Comparison of ENCODE assay signal across 21 mouse cellular contexts in genomic region chr5:34593202-34593727, GRCm38 (mm10). TPM values are rescaled to one million over a fixed set of nuclear protein-coding genes. Genes with fewer than 3 reads are reported as not detected.
DNase-seq lines count a peak whose midpoint lies in the region; ATAC-seq lines count a peak whose summit lies in the region.
"Had no signal": no experiment of that assay in that cellular context is flagged by ENCODE, and none has a peak within 500 bp of the region (broad histone marks: within the 10 kb centered on the region; RNA-seq: fewer than 3 reads in every experiment).

No protein-coding gene starts in this region.

- no peak for ATAC-seq in forebrain, embryonic 14.5 days
- ATAC-seq: forebrain, postnatal 0 days; intestine, postnatal 0 days had no signal

- no peak overlapping the region for H3K4me3 ChIP-seq in forebrain, embryonic 10.5 days
- H3K4me3 ChIP-seq in forebrain, embryonic 14.5 days (ENCODE audit: low read depth, low read length), result no peak overlapping the region
- no peak overlapping the region for H3K4me3 ChIP-seq in heart, embryonic 10.5 days
- H3K4me3 ChIP-seq: forebrain, embryonic 12.5 days; heart, embryonic 13.5 days; hindbrain, embryonic 12.5 days; hindbrain, embryonic 15.5 days had no signal

- H3K4me1 ChIP-seq in forebrain, embryonic 10.5 days, result peaks cover 51% of the 10 kb centered on the region
- peaks cover 8% of the 10 kb centered on the region for H3K4me1 ChIP-seq in forebrain, embryonic 14.5 days (ENCODE audit: control insufficient read depth, insufficient read depth, low read length)
- H3K4me1 ChIP-seq in heart, embryonic 10.5 days, result peaks cover 14% of the 10 kb centered on the region

- 95% methylated on average over 9 of the region's 9 CpGs for WGBS in forebrain, embryonic 10.5 days
- 97% methylated on average over 9 of the region's 9 CpGs for WGBS in forebrain, embryonic 14.5 days
- 92% methylated on average over 9 of the region's 9 CpGs for WGBS in heart, embryonic 10.5 days

- H3K27ac ChIP-seq in forebrain, embryonic 10.5 days, result peak overlapping the region; percentile 79; the same call in 1 of the 2 replicates
- no peak overlapping the region for H3K27ac ChIP-seq in forebrain, embryonic 14.5 days (ENCODE audit: low read depth, low read length)
- no peak overlapping the region for H3K27ac ChIP-seq in heart, embryonic 10.5 days
- H3K27ac ChIP-seq: heart, embryonic 13.5 days; hindbrain, embryonic 12.5 days; hindbrain, embryonic 15.5 days had no signal

- H3K27me3 ChIP-seq in forebrain, embryonic 10.5 days (ENCODE audit: poor library complexity, severe bottlenecking), result no peaks in the 10 kb centered on the region
- H3K27me3 ChIP-seq in forebrain, embryonic 14.5 days (replicated peaks; ENCODE audit: control insufficient read depth, insufficient read depth, low read length), result no peaks in the 10 kb centered on the region
- H3K27me3 ChIP-seq in heart, embryonic 10.5 days (ENCODE audit: insufficient read depth, poor library complexity, severe bottlenecking), result no peaks in the 10 kb centered on the region
- H3K27me3 ChIP-seq: forebrain, embryonic 12.5 days; heart, embryonic 13.5 days; hindbrain, embryonic 12.5 days; hindbrain, embryonic 15.5 days had no signal

- no peak overlapping the region for H3K9ac ChIP-seq in forebrain, embryonic 14.5 days (ENCODE audit: low read length)
- H3K9ac ChIP-seq: forebrain, embryonic 12.5 days; forebrain, postnatal 0 days; heart, embryonic 13.5 days; hindbrain, embryonic 12.5 days; hindbrain, embryonic 15.5 days had no signal

- peaks cover 30% of the 10 kb centered on the region for H3K36me3 ChIP-seq in forebrain, embryonic 10.5 days (replicated peaks)
- peaks cover 6% of the 10 kb centered on the region; the same call in 1 of the 2 replicates for H3K36me3 ChIP-seq in forebrain, embryonic 14.5 days (ENCODE audit: control insufficient read depth, insufficient read depth, low read length)
- H3K36me3 ChIP-seq in heart, embryonic 10.5 days, result peaks cover 21% of the 10 kb centered on the region
- H3K36me3 ChIP-seq: hindbrain, embryonic 15.5 days had no signal

- H3K9me3 ChIP-seq in forebrain, embryonic 10.5 days, result no peaks in the 10 kb centered on the region
- H3K9me3 ChIP-seq in forebrain, embryonic 14.5 days (replicated peaks; ENCODE audit: control insufficient read depth, low read length), result no peaks in the 10 kb centered on the region
- no peaks in the 10 kb centered on the region for H3K9me3 ChIP-seq in heart, embryonic 10.5 days
- H3K9me3 ChIP-seq: forebrain, embryonic 12.5 days; heart, embryonic 13.5 days; hindbrain, embryonic 12.5 days; hindbrain, embryonic 15.5 days had no signal

- no peak overlapping the region for H3K4me2 ChIP-seq in forebrain, embryonic 14.5 days (ENCODE audit: low read length)
- H3K4me2 ChIP-seq: forebrain, embryonic 12.5 days; heart, embryonic 13.5 days; hindbrain, embryonic 12.5 days; hindbrain, embryonic 15.5 days had no signal

- DNase-seq in forebrain, embryonic 10.5 days (ENCODE audit: extremely low spot score, low spot score), result no peak
- DNase-seq in forebrain, embryonic 14.5 days (ENCODE audit: low spot score), result no peak
- peak; percentile 61 for DNase-seq in heart, embryonic 10.5 days (ENCODE audit: low spot score)
- no peak for DNase-seq in heart, postnatal 4 days
- DNase-seq in R1 (ENCODE audit: low read depth, low spot score), result peak; percentile 98
- DNase-seq in frontal cortex, postnatal 25 days (ENCODE audit: low spot score in 2 of 2), result no peak
- DNase-seq: adrenal gland, postnatal 10 days; adrenal gland, postnatal 36 days; cerebellum, adult 18-20 months; cerebellum, adult 9-10 months; cerebellum, postnatal 14 days; forebrain, postnatal 0 days; gastrocnemius, postnatal 10 days; gastrocnemius, postnatal 36 days; heart, postnatal 14 days; kidney, adult 2 months had no signal

RNA-seq across cellular contexts. Expression of gene Add1, which starts 19.8 kb away (rescaled TPM):
- 182 and 186 TPM in 2 replicates for polyA plus RNA-seq in forebrain, embryonic 10.5 days (2016; fragmentation: Nextera tagmentation; extraction: Ambion mirVana)
- polyA plus RNA-seq in forebrain, embryonic 14.5 days (2014; fragmentation: Nextera tagmentation; extraction: Ambion mirVana), result 166 and 196 TPM in 2 replicates
- polyA plus RNA-seq in heart, embryonic 10.5 days (2016; fragmentation: Nextera tagmentation; extraction: Ambion mirVana), result 177 and 187 TPM in 2 replicates
- total RNA-seq in heart, postnatal 4 days (2021), result 100 to 1,000 TPM; 202 to 209 TPM

RNA-seq across cellular contexts. Expression of gene Mfsd10, which starts 43.7 kb away (rescaled TPM):
- polyA plus RNA-seq in forebrain, embryonic 10.5 days (2016; fragmentation: Nextera tagmentation; extraction: Ambion mirVana), result 95.5 and 97.8 TPM in 2 replicates
- 72.8 and 84.8 TPM in 2 replicates for polyA plus RNA-seq in forebrain, embryonic 14.5 days (2014; fragmentation: Nextera tagmentation; extraction: Ambion mirVana)
- 84.7 and 105 TPM in 2 replicates for polyA plus RNA-seq in heart, embryonic 10.5 days (2016; fragmentation: Nextera tagmentation; extraction: Ambion mirVana)
- 10 to 100 TPM; 27.9 to 30.5 TPM for total RNA-seq in heart, postnatal 4 days (2021)

Comparison
In these comparisons a context has a peak if more than half of its experiments do, and no peak if none do; other contexts are left out.
1. DNase-seq: peak in heart, embryonic 10.5 days (single experiment) and R1 (single experiment); none in forebrain, embryonic 10.5 days (single experiment), forebrain, embryonic 14.5 days (single experiment), heart, postnatal 4 days (single experiment) and frontal cortex, postnatal 25 days (0 of 2).